Mouse (Mus musculus) MEL (cell line): ENCODE results near the gene Dusp12. TPM values are rescaled to one million over a fixed set of nuclear protein-coding genes. Genes with fewer than 3 reads are reported as not detected.

Source experiments
- DNase-seq: peaks from one replicate; pipeline ENCODE4 v3.0.0; 2011; ENCODE audit warnings: low read depth, low spot score
- H3K27ac ChIP-seq: 2 replicates; pipeline ENCODE4 v1.5.1; 2012; ENCODE audit warnings: low read depth, mild to moderate bottlenecking, control low read depth, low read length, moderate library complexity; ENCODE audit not compliant: control insufficient read depth
- H3K27me3 ChIP-seq, 2 experiments: fragments of 150-350 bp in 1 of 2; sonication (generic) in 1 of 2; 2 replicates each; pipeline ENCODE4 v1.6.1; 2012; ENCODE audit warnings: low read length in 2 of 2, mild to moderate bottlenecking in 2 of 2, improper control_type of control experiment in 1 of 2, moderate library complexity in 1 of 2; ENCODE audit not compliant: insufficient read depth in 2 of 2, control insufficient read depth in 1 of 2
- H3K36me3 ChIP-seq, 2 experiments: 2 replicates each; pipeline ENCODE4 v1.6.1; 2012 to 2014; ENCODE audit warnings: low read length in 2 of 2, improper control_type of control experiment in 1 of 2, inconsistent platforms in 1 of 2, mild to moderate bottlenecking in 1 of 2; ENCODE audit not compliant: insufficient read depth in 2 of 2, control insufficient read depth in 1 of 2
- H3K4me1 ChIP-seq, 2 experiments: fragments of 150-350 bp in 1 of 2; sonication (generic) in 1 of 2; 2 replicates each; pipeline ENCODE4 v1.6.1; 2012; ENCODE audit warnings: low read length in 2 of 2, improper control_type of control experiment in 1 of 2, mild to moderate bottlenecking in 1 of 2; ENCODE audit not compliant: insufficient read depth in 2 of 2, control insufficient read depth in 1 of 2
- H3K4me3 ChIP-seq, 2 experiments: fragments of 150-350 bp in 1 of 2; sonication (generic) in 1 of 2; 2 replicates each; pipeline ENCODE4 v1.5.1; 2012; ENCODE audit warnings: low read depth in 2 of 2, low read length in 2 of 2, mild to moderate bottlenecking in 2 of 2, moderate library complexity in 2 of 2, control low read depth in 1 of 2, improper control_type of control experiment in 1 of 2; ENCODE audit not compliant: control insufficient read depth in 1 of 2, insufficient read depth in 1 of 2
- H3K79me2 ChIP-seq: 2 replicates; pipeline ENCODE4 v1.6.1; 2012; ENCODE audit warnings: mild to moderate bottlenecking, low read length, moderate library complexity; ENCODE audit not compliant: control insufficient read depth, poor library complexity, insufficient read depth
- H3K9ac ChIP-seq: 2 replicates; pipeline ENCODE4 v1.6.1; 2012; ENCODE audit warnings: low read depth, mild to moderate bottlenecking, control low read depth, low read length, moderate library complexity; ENCODE audit not compliant: control insufficient read depth, poor library complexity, severe bottlenecking
- H3K9me3 ChIP-seq: fragments of 150-350 bp; sonication (generic); replicated peaks from 2 replicates; pipeline ENCODE4 v1.6.1; 2012; ENCODE audit warnings: mild to moderate bottlenecking, low read length, improper control_type of control experiment, moderate library complexity; ENCODE audit not compliant: insufficient read depth
- BHLHE40 ChIP-seq: IDR thresholded peaks from 2 replicates; pipeline ENCODE4 v1.6.1; 2012; ENCODE audit warnings: low read depth, mild to moderate bottlenecking, inconsistent platforms, low read length, improper control_type of control experiment, borderline replicate concordance
- CHD1 ChIP-seq: IDR thresholded peaks from 2 replicates; pipeline ENCODE4 v1.6.1; 2012; ENCODE audit warnings: low read depth, mild to moderate bottlenecking, inconsistent platforms, low read length, improper control_type of control experiment
- CHD2 ChIP-seq: IDR thresholded peaks from 2 replicates; pipeline ENCODE4 v1.6.1; 2011; ENCODE audit warnings: low read length, improper control_type of control experiment
- CTCF ChIP-seq, 3 experiments: IDR thresholded peaks in 2 of 3; conservative IDR thresholded peaks in 1 of 3; 2 replicates each; pipeline ENCODE4 v1.5.1; 2011 to 2012; ENCODE audit warnings: low read length in 3 of 3, low read depth in 2 of 3, mild to moderate bottlenecking in 2 of 3, improper control_type of control experiment in 1 of 3, inconsistent platforms in 1 of 3, mixed read lengths in 1 of 3, moderate library complexity in 1 of 3; ENCODE audit not compliant: control insufficient read depth in 1 of 3, insufficient read depth in 1 of 3, poor library complexity in 1 of 3, severe bottlenecking in 1 of 3
- ELF1 ChIP-seq: IDR thresholded peaks from 2 replicates; pipeline ENCODE4 v1.6.1; 2014; ENCODE audit warnings: low read depth, mild to moderate bottlenecking, inconsistent platforms, low read length, improper control_type of control experiment, moderate library complexity
- EP300 ChIP-seq, 2 experiments: IDR thresholded peaks; 2 replicates each; pipeline ENCODE4 v1.6.1; 2011; ENCODE audit warnings: improper control_type of control experiment in 2 of 2, low read length in 2 of 2, low read depth in 1 of 2, mild to moderate bottlenecking in 1 of 2
- ETS1 ChIP-seq: IDR thresholded peaks from 2 replicates; pipeline ENCODE4 v1.6.1; 2012; ENCODE audit warnings: low read depth, mild to moderate bottlenecking, inconsistent platforms, low read length, improper control_type of control experiment, moderate library complexity
- GABPA ChIP-seq: IDR thresholded peaks from 2 replicates; pipeline ENCODE4 v1.6.1; 2012; ENCODE audit warnings: low read depth, mild to moderate bottlenecking, inconsistent platforms, low read length, improper control_type of control experiment, moderate library complexity
- GATA1 ChIP-seq: IDR thresholded peaks from 2 replicates; pipeline ENCODE4 v1.6.1; 2011; ENCODE audit warnings: low read depth, low read length, improper control_type of control experiment
- HCFC1 ChIP-seq: IDR thresholded peaks from 2 replicates; pipeline ENCODE4 v1.6.1; 2012; ENCODE audit warnings: low read depth, mild to moderate bottlenecking, inconsistent platforms, low read length, improper control_type of control experiment, moderate library complexity
- JUND ChIP-seq: IDR thresholded peaks from 2 replicates; pipeline ENCODE4 v1.6.1; 2011; ENCODE audit warnings: low read depth, mild to moderate bottlenecking, improper control_type of control experiment, low read length
- KAT2A ChIP-seq: conservative IDR thresholded peaks from 2 replicates; pipeline ENCODE4 v1.6.1; 2012; ENCODE audit warnings: low read depth, low read length, improper control_type of control experiment, inconsistent platforms
- MAFK ChIP-seq: IDR thresholded peaks from 2 replicates; pipeline ENCODE4 v1.6.1; 2011; ENCODE audit warnings: low read depth, mild to moderate bottlenecking, low read length, improper control_type of control experiment, borderline replicate concordance
- MAX ChIP-seq: IDR thresholded peaks from 2 replicates; pipeline ENCODE4 v1.6.1; 2011; ENCODE audit warnings: low read length, improper control_type of control experiment
- MAZ ChIP-seq: IDR thresholded peaks from 2 replicates; pipeline ENCODE4 v1.6.1; 2012; ENCODE audit warnings: low read depth, mild to moderate bottlenecking, inconsistent platforms, low read length, improper control_type of control experiment
- MEF2A ChIP-seq: IDR thresholded peaks from 2 replicates; pipeline ENCODE4 v1.6.1; 2014; ENCODE audit warnings: low read depth, mild to moderate bottlenecking, inconsistent platforms, low read length, improper control_type of control experiment; ENCODE audit not compliant: poor library complexity, insufficient replicate concordance, severe bottlenecking; ENCODE audit errors: extremely low read depth
- MXI1 ChIP-seq: IDR thresholded peaks from 2 replicates; pipeline ENCODE4 v1.6.1; 2011; ENCODE audit warnings: mild to moderate bottlenecking, low read depth, low read length, improper control_type of control experiment
- MYB ChIP-seq: IDR thresholded peaks from 2 replicates; pipeline ENCODE4 v1.6.1; 2011; ENCODE audit warnings: mild to moderate bottlenecking, low read depth, low read length, improper control_type of control experiment
- MYC ChIP-seq: IDR thresholded peaks from 2 replicates; pipeline ENCODE4 v1.6.1; 2011; ENCODE audit warnings: low read depth, mild to moderate bottlenecking, low read length, improper control_type of control experiment, moderate library complexity
- NELFE ChIP-seq: IDR thresholded peaks from 2 replicates; pipeline ENCODE4 v1.6.1; 2011; ENCODE audit warnings: low read depth, low read length, improper control_type of control experiment
- NRF1 ChIP-seq: IDR thresholded peaks from 2 replicates; pipeline ENCODE4 v1.6.1; 2014; ENCODE audit warnings: low read depth, mild to moderate bottlenecking, inconsistent platforms, low read length, improper control_type of control experiment, moderate library complexity; ENCODE audit not compliant: poor library complexity, insufficient read depth, severe bottlenecking
- POLR2A ChIP-seq, 2 experiments: IDR thresholded peaks; 2 replicates each; pipeline ENCODE4 v1.6.1; 2011 to 2012; ENCODE audit warnings: low read length in 2 of 2, mild to moderate bottlenecking in 2 of 2, control low read depth in 1 of 2, improper control_type of control experiment in 1 of 2, low read depth in 1 of 2, moderate library complexity in 1 of 2; ENCODE audit not compliant: control insufficient read depth in 1 of 2, insufficient read depth in 1 of 2, poor library complexity in 1 of 2
- POLR2AphosphoS2 ChIP-seq: IDR thresholded peaks from 2 replicates; pipeline ENCODE4 v1.6.1; 2011; ENCODE audit warnings: low read length, improper control_type of control experiment
- POLR2AphosphoS5 ChIP-seq: IDR thresholded peaks from 2 replicates; pipeline ENCODE4 v1.6.1; 2012; ENCODE audit warnings: low read depth, borderline replicate concordance, mild to moderate bottlenecking, inconsistent platforms, low read length, moderate library complexity, mixed read lengths
- RAD21 ChIP-seq: IDR thresholded peaks from 2 replicates; pipeline ENCODE4 v1.6.1; 2011; ENCODE audit warnings: mild to moderate bottlenecking, low read depth, low read length, improper control_type of control experiment
- RCOR1 ChIP-seq: IDR thresholded peaks from 2 replicates; pipeline ENCODE4 v1.6.1; 2012; ENCODE audit warnings: low read depth, mild to moderate bottlenecking, inconsistent platforms, low read length, improper control_type of control experiment
- SIN3A ChIP-seq: IDR thresholded peaks from 2 replicates; pipeline ENCODE4 v1.6.1; 2012; ENCODE audit warnings: low read length, improper control_type of control experiment, inconsistent platforms
- SMC3 ChIP-seq: IDR thresholded peaks from 2 replicates; pipeline ENCODE4 v1.6.1; 2011; ENCODE audit warnings: low read depth, low read length, improper control_type of control experiment
- TAL1 ChIP-seq: IDR thresholded peaks from 2 replicates; pipeline ENCODE4 v1.6.1; 2012; ENCODE audit warnings: mild to moderate bottlenecking, inconsistent platforms, low read length, moderate library complexity, mixed read lengths
- TBP ChIP-seq: IDR thresholded peaks from 2 replicates; pipeline ENCODE4 v1.8.0; 2011; ENCODE audit warnings: low read depth, low read length, improper control_type of control experiment
- TCF12 ChIP-seq: IDR thresholded peaks from 2 replicates; pipeline ENCODE4 v1.6.1; 2014; ENCODE audit warnings: low read depth, mild to moderate bottlenecking, inconsistent platforms, low read length, improper control_type of control experiment, moderate library complexity
- UBTF ChIP-seq: IDR thresholded peaks from 2 replicates; pipeline ENCODE4 v1.6.1; 2012; ENCODE audit warnings: low read depth, mild to moderate bottlenecking, inconsistent platforms, low read length, improper control_type of control experiment, moderate library complexity, borderline replicate concordance; ENCODE audit not compliant: insufficient read depth
- USF1 ChIP-seq: IDR thresholded peaks from 2 replicates; pipeline ENCODE4 v1.6.1; 2014; ENCODE audit warnings: low read depth, mild to moderate bottlenecking, inconsistent platforms, low read length, improper control_type of control experiment, moderate library complexity
- ZC3H11A ChIP-seq: IDR thresholded peaks from 2 replicates; pipeline ENCODE4 v1.6.1; 2012; ENCODE audit warnings: low read depth, mild to moderate bottlenecking, inconsistent platforms, low read length, improper control_type of control experiment
- ZKSCAN1 ChIP-seq: IDR thresholded peaks from 2 replicates; pipeline ENCODE4 v1.6.1; 2012; ENCODE audit warnings: low read depth, mild to moderate bottlenecking, inconsistent platforms, low read length, improper control_type of control experiment, moderate library complexity
- ZMIZ1 ChIP-seq: IDR thresholded peaks from 2 replicates; pipeline ENCODE4 v1.6.1; 2012; ENCODE audit warnings: low read depth, mild to moderate bottlenecking, inconsistent platforms, low read length, improper control_type of control experiment, moderate library complexity
- ZNF384 ChIP-seq: IDR thresholded peaks from 2 replicates; pipeline ENCODE4 v1.6.1; 2012; ENCODE audit warnings: low read depth, mild to moderate bottlenecking, inconsistent platforms, low read length, improper control_type of control experiment
- polyA plus RNA-seq, 2 experiments: library from polyadenylated mRNA; stranded (reverse) in 1 of 2; unstranded in 1 of 2; fragments of >175 nt in 1 of 2; fragments of >200 nt in 1 of 2; gene quantifications; 2 replicates each; pipeline versions ENCODE4 v1.2.1 to v1.2.4; 2012; ENCODE audit warnings: low replicate concordance in 2 of 2, low read depth in 1 of 2; ENCODE audit not compliant: insufficient read length in 2 of 2, insufficient read depth in 1 of 2, missing spikeins in 1 of 2
- total RNA-seq: library from RNA; depleted of rRNA; stranded (reverse); fragments of 300-350 nt; gene quantifications from 2 replicates; pipeline ENCODE4 v1.2.3, GENCODE M21; 2012; rRNA removed

The Dusp12 gene
- total RNA-seq = 41.8 and 50.0 TPM in 2 replicates
- 10 to 100 TPM in 1 of 2 experiments, not detected in 1; 33.8 TPM for polyA plus RNA-seq

DNA sequence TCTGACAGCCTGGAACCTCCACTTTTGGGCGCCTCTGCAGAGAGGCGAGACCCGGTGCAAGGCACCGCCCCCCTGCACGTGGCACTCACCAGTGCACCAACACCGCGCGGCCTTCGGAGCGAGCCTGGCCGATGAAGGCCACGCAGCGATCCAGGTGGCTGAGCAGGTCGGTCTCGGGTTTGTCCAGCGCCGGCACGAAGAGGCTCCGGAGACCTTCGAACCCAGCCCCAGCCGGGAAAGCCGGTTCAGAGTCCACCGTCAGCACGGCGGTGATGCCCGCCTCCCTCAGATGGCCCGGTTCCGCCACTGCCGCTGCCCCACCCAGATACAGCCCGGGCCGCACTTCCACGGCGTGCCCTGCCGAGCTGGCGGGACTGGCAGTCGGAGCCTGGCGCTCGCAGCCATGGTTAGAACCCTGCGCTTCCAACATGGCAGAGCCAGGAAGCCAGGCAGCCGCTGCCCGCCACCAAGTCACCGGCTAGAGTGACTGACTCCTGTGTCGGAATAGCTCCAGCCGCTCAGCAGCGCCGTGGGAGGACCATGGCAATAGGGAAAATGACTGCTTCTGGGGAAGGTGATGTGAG is at the start of gene Dusp12, which contains the start of gene Gm26620:
Gene Dusp12, minus strand, starts transcription at position 563 of the 584 bp plus-strand sequence.
Gene Gm26620, plus strand, starts transcription at position 88 of the 584 bp plus-strand sequence.
- peak within 1 kb of the TSS; percentile 89 for H3K9ac ChIP-seq
- H3K27ac ChIP-seq = peak within 1 kb of the TSS; percentile 87
- H3K36me3 ChIP-seq = peaks cover 3 to 8% of the 10 kb centered on the region in 2 experiments; a peak in 3 of 4 replicates
- H3K9me3 ChIP-seq = no peaks in the 10 kb centered on the region
- peaks cover 6 to 7% of the 10 kb centered on the region in 2 experiments for H3K4me1 ChIP-seq
- H3K4me3 ChIP-seq = peak within 1 kb of the TSS; percentile 62 to 86
- peaks cover 34% of the 10 kb centered on the region for H3K79me2 ChIP-seq
- H3K27me3 ChIP-seq = no peaks in the 10 kb centered on the region
- DNase-seq = peak; percentile 95
- TF ChIP-seq BHLHE40 = peak; percentile 65; the same call in 1 of the 2 replicates
- TF ChIP-seq UBTF = no peak
- peak; percentile 64 for TF ChIP-seq NELFE
- TF ChIP-seq CHD1 = no peak
- peak; percentile 59; the same call in 1 of the 2 replicates for TF ChIP-seq ETS1
- TF ChIP-seq HCFC1 = peak; percentile 89
- TF ChIP-seq MEF2A = no peak
- TF ChIP-seq GATA1 = no peak
- TF ChIP-seq ZNF384 = no peak
- no peak for TF ChIP-seq POLR2AphosphoS5
- TF ChIP-seq MAX = peak; percentile 85
- TF ChIP-seq EP300 (IDR thresholded peaks at IDR 0.05; ENCODE audit: low read depth in 1 of 2, low read length in 2 of 2) = no peak
- TF ChIP-seq KAT2A = no peak; the same call in 1 of the 2 replicates
- TF ChIP-seq MYB = no peak
- TF ChIP-seq SMC3 = no peak
- no peak for TF ChIP-seq JUND
- peak; percentile 88 for TF ChIP-seq SIN3A
- TF ChIP-seq NRF1 = no peak
- TF ChIP-seq POLR2AphosphoS2 = no peak; the same call in 1 of the 2 replicates
- peak; percentile 46 to 84 (median 75) for TF ChIP-seq CTCF (IDR thresholded peaks at IDR 0.05 in 2 of 3, conservative IDR thresholded peaks at IDR 0.05 in 1 of 3; ENCODE audit: control insufficient read depth in 1 of 3, insufficient read depth in 1 of 3, low read depth in 2 of 3, low read length in 3 of 3, poor library complexity in 1 of 3, severe bottlenecking in 1 of 3)
- TF ChIP-seq ZC3H11A = no peak
- peak; percentile 70 for TF ChIP-seq TCF12
- TF ChIP-seq TBP = peak; percentile 86
- peak; percentile 62; the same call in 1 of the 2 replicates for TF ChIP-seq ELF1
- TF ChIP-seq MYC = peak; percentile 80
- TF ChIP-seq MAFK = no peak
- no peak for TF ChIP-seq TAL1
- TF ChIP-seq USF1 = peak; percentile 69; the same call in 1 of the 2 replicates
- no peak for TF ChIP-seq CHD2
- no peak for TF ChIP-seq RCOR1
- TF ChIP-seq MAZ = no peak
- TF ChIP-seq RAD21 = no peak
- TF ChIP-seq ZKSCAN1 = no peak
- peak; percentile 99 for TF ChIP-seq MXI1
- TF ChIP-seq POLR2A (IDR thresholded peaks at IDR 0.05; ENCODE audit: control insufficient read depth in 1 of 2, insufficient read depth in 1 of 2, low read depth in 1 of 2, low read length in 2 of 2, poor library complexity in 1 of 2) = peak; percentile 70 to 81; a peak in 3 of 4 replicates
- TF ChIP-seq ZMIZ1 = no peak
- no peak for TF ChIP-seq GABPA
